Mouse (Mus musculus) forebrain, embryonic 15.5 days (tissue): Measurements from ENCODE around the gene Lmf2. TPM values are rescaled to one million over a fixed set of nuclear protein-coding genes. Genes with fewer than 3 reads are reported as not detected.
A peak's percentile ranks its signal among the peaks of the same experiment; 100 is the strongest.

Experiments used
- ATAC-seq: fragments of 200-750 bp; cut with Nextera tagmentation; replicated peaks from 2 replicates; pipeline ENCODE4 v1.8.0; 2017; ENCODE audit warnings: mild to moderate bottlenecking, moderate TSS enrichment, moderate library complexity
- H3K27ac ChIP-seq: fragments of 300-500 bp; sonication (generic); replicated peaks from 2 replicates; pipeline ENCODE4 v1.5.1; 2015; ENCODE audit warnings: mild to moderate bottlenecking, inconsistent platforms
- H3K27me3 ChIP-seq: fragments of 300-500 bp; sonication (generic); 2 replicates; pipeline ENCODE4 v1.6.1; 2015; ENCODE audit warnings: inconsistent platforms
- H3K36me3 ChIP-seq: fragments of 300-500 bp; sonication (generic); 2 replicates; pipeline ENCODE4 v1.6.1; 2015; ENCODE audit warnings: mild to moderate bottlenecking, inconsistent platforms
- H3K4me1 ChIP-seq: fragments of 300-500 bp; sonication (generic); 2 replicates; pipeline ENCODE4 v1.6.1; 2015; ENCODE audit warnings: inconsistent platforms
- H3K4me2 ChIP-seq: fragments of 300-500 bp; sonication (generic); replicated peaks from 2 replicates; pipeline ENCODE4 v1.6.1; 2015; ENCODE audit warnings: mild to moderate bottlenecking, inconsistent platforms
- H3K4me3 ChIP-seq: fragments of 300-500 bp; sonication (generic); 2 replicates; pipeline ENCODE4 v1.5.1; 2015; ENCODE audit warnings: mild to moderate bottlenecking, inconsistent platforms
- H3K9ac ChIP-seq: fragments of 300-500 bp; sonication (generic); replicated peaks from 2 replicates; pipeline ENCODE4 v1.6.1; 2015; ENCODE audit warnings: mild to moderate bottlenecking, inconsistent platforms
- H3K9me3 ChIP-seq: fragments of 300-500 bp; sonication (generic); 2 replicates; pipeline ENCODE4 v1.6.1; 2016; ENCODE audit warnings: inconsistent platforms
- WGBS: fragments of 180-500 bp; shearing (Covaris S2); methylation state at CpG from one replicate; pipeline ENCODE4 v1.1.7; 2015; ENCODE audit warnings: mixed read lengths; 5-methylcytosine and 5-hydroxymethylcytosine counted together
- microRNA-seq: library from miRNA; unstranded; fragments of <30 nt; microRNA quantifications from one replicate; pipeline ENCODE4, GENCODE M21; 2016
- polyA plus RNA-seq: library from polyadenylated mRNA; unstranded; fragments of >200 nt; fragmentation: Nextera tagmentation; extraction: Ambion mirVana; gene quantifications from 2 replicates; pipeline ENCODE4 v1.2.1, GENCODE M21; 2015

Lmf2 gene
- polyA plus RNA-seq, 1 experiment from 2014 or later = 31.6 TPM

- H3K4me2 ChIP-seq = peak overlapping the region; percentile 85
- H3K9ac ChIP-seq = no peak overlapping the region
- no peaks in the 10 kb centered on the region for H3K27me3 ChIP-seq
- no peaks in the 10 kb centered on the region for H3K9me3 ChIP-seq
- peaks cover 47% of the 10 kb centered on the region for H3K4me1 ChIP-seq
- no peak overlapping the region for H3K27ac ChIP-seq
- 77% methylated on average over 4 of the region's 4 CpGs for WGBS
- H3K4me3 ChIP-seq = peak overlapping the region; percentile 78
- no peak for ATAC-seq
- H3K36me3 ChIP-seq = no peaks in the 10 kb centered on the region
These were observed 42.1 kb downstream of the Lmf2 start for GRCm38 (mm10) chr15:89313359-89313758.

GRCm38 (mm10) chr15:89309962-89310498 is 45.4 kb downstream of the Lmf2 start:
- no peak overlapping the region for H3K4me3 ChIP-seq
- no peak for ATAC-seq
- H3K4me1 ChIP-seq = peaks cover 42% of the 10 kb centered on the region
- H3K9me3 ChIP-seq = no peaks in the 10 kb centered on the region
- H3K36me3 ChIP-seq = peaks cover 21% of the 10 kb centered on the region; the same call in 1 of the 2 replicates
- H3K27ac ChIP-seq = peak overlapping the region; percentile 28; the same call in 1 of the 2 replicates
- no peak overlapping the region for H3K4me2 ChIP-seq
- H3K27me3 ChIP-seq = no peaks in the 10 kb centered on the region
- 48% methylated on average over 6 of the region's 6 CpGs for WGBS
- H3K9ac ChIP-seq = no peak overlapping the region

GRCm38 (mm10) chr15:89308406-89309139 is 46.9 kb downstream of the Lmf2 start:
- H3K4me1 ChIP-seq = peaks cover 32% of the 10 kb centered on the region
- no peak overlapping the region for H3K9ac ChIP-seq
- 84% methylated on average over 7 of the region's 7 CpGs for WGBS
- no peak overlapping the region for H3K27ac ChIP-seq
- H3K4me2 ChIP-seq = no peak overlapping the region
- H3K9me3 ChIP-seq = no peaks in the 10 kb centered on the region
- no peak overlapping the region for H3K4me3 ChIP-seq
- no peak for ATAC-seq
- H3K36me3 ChIP-seq = peaks cover 32% of the 10 kb centered on the region
- no peaks in the 10 kb centered on the region for H3K27me3 ChIP-seq

- no peak for ATAC-seq
- H3K4me2 ChIP-seq = no peak overlapping the region
- H3K4me1 ChIP-seq = peaks cover 21% of the 10 kb centered on the region
- 92% methylated on average over 13 of the region's 13 CpGs for WGBS
- peaks cover 43% of the 10 kb centered on the region for H3K36me3 ChIP-seq
- H3K27me3 ChIP-seq = no peaks in the 10 kb centered on the region
- no peaks in the 10 kb centered on the region for H3K9me3 ChIP-seq
- no peak overlapping the region for H3K27ac ChIP-seq
- H3K9ac ChIP-seq = no peak overlapping the region
- H3K4me3 ChIP-seq = no peak overlapping the region
These were observed 48.0 kb downstream of the Lmf2 start for GRCm38 (mm10) chr15:89307461-89307860.

GRCm38 (mm10) chr15:89305966-89306365 is 49.5 kb downstream of the Lmf2 start:
- H3K4me1 ChIP-seq = peaks cover 13% of the 10 kb centered on the region
- no peaks in the 10 kb centered on the region for H3K27me3 ChIP-seq
- peaks cover 58% of the 10 kb centered on the region for H3K36me3 ChIP-seq
- H3K4me3 ChIP-seq = no peak overlapping the region
- no peaks in the 10 kb centered on the region for H3K9me3 ChIP-seq
- H3K27ac ChIP-seq = no peak overlapping the region
- H3K9ac ChIP-seq = no peak overlapping the region
- H3K4me2 ChIP-seq = no peak overlapping the region
- no peak for ATAC-seq
- WGBS = 70% methylated on average over 1 of the region's 1 CpGs

Small RNA genes lying within 50 kb of the gene (microRNA-seq; reads per million reads assigned to microRNA genes)
- gene Mir6959 = not detected

Other genes starting within 250 kb of the Lmf2 start
- gene Tubgcp6, start 232.5 kb downstream of the Lmf2 start, polyA plus RNA-seq = 17.5 and 17.7 TPM in 2 replicates
- 31.5 and 38.6 TPM in 2 replicates for gene Hdac10, start 227.0 kb downstream of the Lmf2 start, polyA plus RNA-seq
- gene Mapk12, start 215.0 kb downstream of the Lmf2 start, polyA plus RNA-seq = 5.5 and 5.8 TPM in 2 replicates
- gene Mapk11, start 206.0 kb downstream of the Lmf2 start, polyA plus RNA-seq = 42.8 and 42.9 TPM in 2 replicates
- gene Plxnb2, start 174.9 kb downstream of the Lmf2 start, polyA plus RNA-seq = 113 and 118 TPM in 2 replicates
- 58.5 and 62.2 TPM in 2 replicates for gene Dennd6b, start 159.2 kb downstream of the Lmf2 start, polyA plus RNA-seq
- gene Ppp6r2, start 144.1 kb downstream of the Lmf2 start, polyA plus RNA-seq = 79.8 and 83.6 TPM in 2 replicates
- 79.0 and 83.4 TPM in 2 replicates for gene Sbf1, start 40.3 kb downstream of the Lmf2 start, polyA plus RNA-seq
- gene Adm2, start 32.9 kb downstream of the Lmf2 start, polyA plus RNA-seq = not detected in 2 replicates
- not detected in 2 replicates for gene Miox, start 21.3 kb downstream of the Lmf2 start, polyA plus RNA-seq
- 127 and 149 TPM in 2 replicates for gene Ncaph2, start 60 bp upstream of the Lmf2 start, polyA plus RNA-seq
- 9.0 and 10.2 TPM in 2 replicates for gene Sco2, start 18.2 kb upstream of the Lmf2 start, polyA plus RNA-seq
- gene Tymp, start 21.4 kb upstream of the Lmf2 start, polyA plus RNA-seq = 1.8 and 2.4 TPM in 2 replicates
- gene Odf3b, start 23.6 kb upstream of the Lmf2 start, polyA plus RNA-seq = 1.8 and 4.0 TPM in 2 replicates
- gene Klhdc7b, start 29.3 kb upstream of the Lmf2 start, polyA plus RNA-seq = not detected in 2 replicates
- not detected in 2 replicates for gene Syce3, start 54.8 kb upstream of the Lmf2 start, polyA plus RNA-seq
- gene Cpt1b, start 70.2 kb upstream of the Lmf2 start, polyA plus RNA-seq = 0.52 and 0.95 TPM in 2 replicates
- 5.5 and 6.4 TPM in 2 replicates for gene C730034F03Rik, start 73.9 kb upstream of the Lmf2 start, polyA plus RNA-seq
- gene Gm44502, start 74.0 kb upstream of the Lmf2 start, polyA plus RNA-seq = 0.29 TPM in 1 of 2 replicates, not detected in the other
- 70.5 and 75.8 TPM in 2 replicates for gene Chkb, start 74.2 kb upstream of the Lmf2 start, polyA plus RNA-seq
- 65.0 and 68.2 TPM in 2 replicates for gene Mapk8ip2, start 98.3 kb upstream of the Lmf2 start, polyA plus RNA-seq
- 23.6 and 23.8 TPM in 2 replicates for gene Arsa, start 121.8 kb upstream of the Lmf2 start, polyA plus RNA-seq
- 10.7 and 13.0 TPM in 2 replicates for gene Shank3, start 144.0 kb upstream of the Lmf2 start, polyA plus RNA-seq
- 1.6 and 1.7 TPM in 2 replicates for gene Acr, start 212.7 kb upstream of the Lmf2 start, polyA plus RNA-seq
- 55.7 and 55.9 TPM in 2 replicates for gene Rabl2, start 236.3 kb upstream of the Lmf2 start, polyA plus RNA-seq